Mouse (Mus musculus): ENCODE measurements around the gene Dab2ip. TPM values are rescaled to one million over a fixed set of nuclear protein-coding genes. Genes with fewer than 3 reads are reported as not detected.

Gene Dab2ip
- total and polyA plus RNA-seq, 3 experiments, result 4.0 to 9.9 TPM; not detected in 1

DNA sequence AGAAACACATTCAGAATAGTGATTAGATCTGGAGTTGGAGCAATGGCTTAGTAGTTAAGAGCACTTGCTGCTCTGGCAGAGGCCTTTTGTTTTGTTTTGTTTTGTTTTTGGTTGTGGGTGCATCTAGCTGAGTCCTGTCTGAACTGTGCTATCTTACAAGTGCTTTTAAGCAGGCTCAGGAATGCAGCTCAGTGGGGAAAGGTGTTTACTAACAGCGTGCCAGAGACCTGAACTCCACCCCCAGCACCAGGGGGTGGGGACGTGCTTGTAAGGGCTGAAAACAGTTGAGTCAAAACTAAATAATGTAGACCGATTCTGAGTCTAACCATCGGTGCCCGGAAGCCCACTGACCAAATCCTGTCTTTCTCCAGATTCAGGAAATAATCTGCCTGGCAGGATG lies 37.7 kb downstream of the Dab2ip start:
- no peak for DNase-seq (ENCODE audit: low read depth, low spot score)
- peaks cover 0 to 7% of the 10 kb centered on the region in 2 experiments; a peak in 2 of 4 replicates for H3K36me3 ChIP-seq (ENCODE audit: control insufficient read depth in 1 of 2, insufficient read depth in 2 of 2, low read length in 2 of 2)
- H3K79me2 ChIP-seq (ENCODE audit: control insufficient read depth, insufficient read depth, low read length, poor library complexity), result no peaks in the 10 kb centered on the region
- no peaks in the 10 kb centered on the region for H3K9me3 ChIP-seq (replicated peaks; ENCODE audit: insufficient read depth, low read length)
- no peak overlapping the region for H3K27ac ChIP-seq (ENCODE audit: control insufficient read depth, low read depth, low read length)
- H3K4me3 ChIP-seq (ENCODE audit: control insufficient read depth in 1 of 2, insufficient read depth in 1 of 2, low read depth in 2 of 2, low read length in 2 of 2), result no peak overlapping the region
- H3K4me1 ChIP-seq (ENCODE audit: control insufficient read depth in 1 of 2, insufficient read depth in 2 of 2, low read length in 2 of 2), result peaks cover 6 to 13% of the 10 kb centered on the region in 2 experiments
- TF ChIP-seq JUND (IDR thresholded peaks at IDR 0.05; ENCODE audit: low read depth, low read length) (no peak), POLR2AphosphoS5 (IDR thresholded peaks at IDR 0.05; ENCODE audit: borderline replicate concordance, low read depth, low read length) (no peak), ZKSCAN1 (IDR thresholded peaks at IDR 0.05; ENCODE audit: low read depth, low read length) (no peak), CTCF (IDR thresholded peaks at IDR 0.05 in 2 of 3, conservative IDR thresholded peaks at IDR 0.05 in 1 of 3; ENCODE audit: control insufficient read depth in 1 of 3, insufficient read depth in 1 of 3, low read depth in 2 of 3, low read length in 3 of 3, poor library complexity in 1 of 3, severe bottlenecking in 1 of 3) (no peak), MEF2A (IDR thresholded peaks at IDR 0.05; ENCODE audit: extremely low read depth, insufficient replicate concordance, low read depth, low read length, poor library complexity, severe bottlenecking) (no peak), GABPA (IDR thresholded peaks at IDR 0.05; ENCODE audit: low read depth, low read length) (no peak), MAZ (IDR thresholded peaks at IDR 0.05; ENCODE audit: low read depth, low read length) (no peak), MYB (IDR thresholded peaks at IDR 0.05; ENCODE audit: low read depth, low read length) (no peak), TBP (IDR thresholded peaks at IDR 0.05; ENCODE audit: low read depth, low read length) (no peak), POLR2A (IDR thresholded peaks at IDR 0.05; ENCODE audit: control insufficient read depth in 1 of 2, insufficient read depth in 1 of 2, low read depth in 1 of 2, low read length in 2 of 2, poor library complexity in 1 of 2) (no peak), SMC3 (IDR thresholded peaks at IDR 0.05; ENCODE audit: low read depth, low read length) (no peak), RAD21 (IDR thresholded peaks at IDR 0.05; ENCODE audit: low read depth, low read length) (no peak), NELFE (IDR thresholded peaks at IDR 0.05; ENCODE audit: low read depth, low read length) (no peak), EP300 (IDR thresholded peaks at IDR 0.05; ENCODE audit: low read depth in 1 of 2, low read length in 2 of 2) (no peak), ELF1 (IDR thresholded peaks at IDR 0.05; ENCODE audit: low read depth, low read length) (no peak), BHLHE40 (IDR thresholded peaks at IDR 0.05; ENCODE audit: borderline replicate concordance, low read depth, low read length) (no peak), CHD2 (IDR thresholded peaks at IDR 0.05; ENCODE audit: low read length) (no peak), ZC3H11A (IDR thresholded peaks at IDR 0.05; ENCODE audit: low read depth, low read length) (no peak), E2F4 (IDR thresholded peaks at IDR 0.05; ENCODE audit: borderline replicate concordance, low read depth, low read length) (no peak), POLR2AphosphoS2 (IDR thresholded peaks at IDR 0.05; ENCODE audit: low read length) (no peak)
- H3K27me3 ChIP-seq (ENCODE audit: control insufficient read depth in 1 of 2, insufficient read depth in 2 of 2, low read length in 2 of 2), result no peaks in the 10 kb centered on the region
- H3K9ac ChIP-seq (ENCODE audit: control insufficient read depth, low read depth, low read length, poor library complexity, severe bottlenecking), result no peak overlapping the region

DNA sequence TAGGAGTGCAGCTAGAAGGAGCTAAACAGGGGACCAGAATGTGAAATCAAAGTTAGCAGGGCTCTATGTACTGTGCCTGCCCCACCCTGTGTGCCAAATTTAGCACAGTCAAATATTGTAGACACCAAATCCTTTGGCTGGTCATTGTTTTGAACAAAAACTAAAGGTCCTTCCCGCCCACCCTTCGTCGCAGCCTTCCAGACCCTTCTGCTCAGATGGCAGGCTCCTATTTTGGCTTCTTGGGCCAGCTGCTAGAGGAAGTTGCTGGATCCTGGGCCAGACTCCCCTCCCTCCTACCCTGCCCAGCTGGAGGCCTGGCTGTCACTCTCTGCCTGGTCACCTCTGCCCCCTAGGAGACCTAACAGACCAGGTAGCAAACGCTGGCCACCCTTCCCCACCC lies 38.7 kb downstream of the Dab2ip start:
- Histone ChIP-seq H3K4me1 (ENCODE audit: control insufficient read depth in 1 of 2, insufficient read depth in 2 of 2, low read length in 2 of 2) (peaks cover 6 to 13% of the 10 kb centered on the region in 2 experiments), H3K27me3 (ENCODE audit: control insufficient read depth in 1 of 2, insufficient read depth in 2 of 2, low read length in 2 of 2) (no peaks in the 10 kb centered on the region), H3K36me3 (ENCODE audit: control insufficient read depth in 1 of 2, insufficient read depth in 2 of 2, low read length in 2 of 2) (peaks cover 0 to 7% of the 10 kb centered on the region in 2 experiments; a peak in 2 of 4 replicates), H3K4me3 (ENCODE audit: control insufficient read depth in 1 of 2, insufficient read depth in 1 of 2, low read depth in 2 of 2, low read length in 2 of 2) (no peak overlapping the region), H3K27ac (ENCODE audit: control insufficient read depth, low read depth, low read length) (no peak overlapping the region), H3K9ac (ENCODE audit: control insufficient read depth, low read depth, low read length, poor library complexity, severe bottlenecking) (no peak overlapping the region), H3K79me2 (ENCODE audit: control insufficient read depth, insufficient read depth, low read length, poor library complexity) (no peaks in the 10 kb centered on the region), H3K9me3 (replicated peaks; ENCODE audit: insufficient read depth, low read length) (no peaks in the 10 kb centered on the region)
- no peak for DNase-seq (ENCODE audit: low read depth, low spot score)
- TF ChIP-seq MEF2A (IDR thresholded peaks at IDR 0.05; ENCODE audit: extremely low read depth, insufficient replicate concordance, low read depth, low read length, poor library complexity, severe bottlenecking), result no peak
- TF ChIP-seq UBTF (IDR thresholded peaks at IDR 0.05; ENCODE audit: borderline replicate concordance, insufficient read depth, low read depth, low read length), result no peak
- no peak for TF ChIP-seq NRF1 (IDR thresholded peaks at IDR 0.05; ENCODE audit: insufficient read depth, low read depth, low read length, poor library complexity, severe bottlenecking)
- no peak for TF ChIP-seq HCFC1 (IDR thresholded peaks at IDR 0.05; ENCODE audit: low read depth, low read length)
- no peak for TF ChIP-seq MAX (IDR thresholded peaks at IDR 0.05; ENCODE audit: low read length)
- no peak for TF ChIP-seq EP300 (IDR thresholded peaks at IDR 0.05; ENCODE audit: low read depth in 1 of 2, low read length in 2 of 2)
- no peak for TF ChIP-seq MAFK (IDR thresholded peaks at IDR 0.05; ENCODE audit: borderline replicate concordance, low read depth, low read length)
- TF ChIP-seq ETS1 (IDR thresholded peaks at IDR 0.05; ENCODE audit: low read depth, low read length), result no peak
